Mouse (Mus musculus): Measurements from ENCODE around the gene Cyp26a1. TPM values are rescaled to one million over a fixed set of nuclear protein-coding genes. Genes with fewer than 3 reads are reported as not detected.

Cyp26a1 gene
- polyA plus RNA-seq, 1 experiment from 2014 or later: 0.20 TPM

- peaks cover 96% of the 10 kb centered on the region for H3K27me3 ChIP-seq
- no peaks in the 10 kb centered on the region for H3K36me3 ChIP-seq (replicated peaks)
- H3K4me1 ChIP-seq (replicated peaks): peaks cover 30% of the 10 kb centered on the region
- 17% methylated on average over 9 of the region's 9 CpGs for WGBS (ENCODE audit: insufficient replicate concordance)
- no peak overlapping the region for H3K4me2 ChIP-seq
- no peak overlapping the region for H3K9ac ChIP-seq
- no peak for ATAC-seq (ENCODE audit: insufficient read depth)
- no peak overlapping the region for H3K27ac ChIP-seq (replicated peaks)
- no peak overlapping the region for H3K4me3 ChIP-seq (replicated peaks)
- H3K9me3 ChIP-seq (replicated peaks): no peaks in the 10 kb centered on the region
Observed at GRCm38 (mm10) chr19:37699711-37700110, 2.1 kb downstream of the Cyp26a1 start.

DNA sequence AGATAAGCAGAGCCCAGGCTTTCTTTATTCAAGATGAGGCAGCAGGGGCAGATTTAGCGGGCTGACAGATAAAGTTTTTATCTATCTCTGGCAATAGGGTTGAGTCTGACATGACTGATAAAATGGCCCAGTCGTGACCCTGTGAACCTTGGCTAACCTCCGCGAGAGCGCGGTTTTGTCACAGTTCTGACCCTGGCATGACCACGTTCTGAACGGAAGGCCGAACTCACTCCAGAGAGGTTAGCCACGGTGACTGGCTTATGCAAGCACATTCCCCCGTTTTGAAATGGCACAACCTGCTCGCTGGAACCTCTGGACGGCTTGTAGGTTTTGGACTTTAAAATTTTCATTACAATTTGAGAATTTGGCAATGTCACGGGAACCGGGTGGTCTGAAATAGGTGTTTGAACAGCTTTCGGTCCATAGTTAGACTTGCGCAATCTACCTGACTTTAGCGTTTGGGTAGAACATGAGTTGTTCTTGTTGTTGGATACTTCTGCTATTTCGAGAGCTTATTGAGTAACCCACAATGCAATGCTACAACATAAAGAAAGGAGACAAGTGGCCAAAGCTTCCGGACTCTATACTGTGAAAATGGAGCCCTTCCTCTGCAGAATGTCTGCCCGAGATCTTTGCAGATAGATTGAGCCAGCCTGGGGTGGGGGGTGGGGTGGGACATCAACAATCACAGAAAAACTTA is 4.9 kb downstream of the Cyp26a1 start:
- Histone ChIP-seq H3K36me3 (replicated peaks) (no peaks in the 10 kb centered on the region), H3K4me1 (replicated peaks) (peaks cover 17% of the 10 kb centered on the region), H3K27me3 (peaks cover 77% of the 10 kb centered on the region), H3K27ac (replicated peaks) (no peak overlapping the region; the same call in 1 of the 2 replicates), H3K9ac (no peak overlapping the region), H3K4me2 (peak overlapping the region; percentile 15; the same call in 1 of the 2 replicates), H3K4me3 (replicated peaks) (no peak overlapping the region), H3K9me3 (replicated peaks) (no peaks in the 10 kb centered on the region)
- ATAC-seq (ENCODE audit: insufficient read depth): peak; percentile 73
- 33% methylated on average over 21 of the region's 21 CpGs for WGBS (ENCODE audit: insufficient replicate concordance)

- Histone ChIP-seq H3K27me3 (peaks cover 62% of the 10 kb centered on the region), H3K27ac (replicated peaks) (no peak overlapping the region), H3K9me3 (replicated peaks) (no peaks in the 10 kb centered on the region), H3K4me2 (no peak overlapping the region), H3K4me3 (replicated peaks) (no peak overlapping the region), H3K4me1 (replicated peaks) (peaks cover 4% of the 10 kb centered on the region; the same call in 1 of the 2 replicates), H3K36me3 (replicated peaks) (no peaks in the 10 kb centered on the region), H3K9ac (no peak overlapping the region)
- WGBS (ENCODE audit: insufficient replicate concordance): 4% methylated on average over 3 of the region's 3 CpGs
- no peak for ATAC-seq (ENCODE audit: insufficient read depth)
Observed at GRCm38 (mm10) chr19:37703902-37704509, 6.4 kb downstream of the Cyp26a1 start.

GRCm38 (mm10) chr19:37705722-37706121 is 8.1 kb downstream of the Cyp26a1 start:
- peaks cover 45% of the 10 kb centered on the region for H3K27me3 ChIP-seq
- 71% methylated on average over 5 of the region's 5 CpGs for WGBS (ENCODE audit: insufficient replicate concordance)
- no peak overlapping the region for H3K9ac ChIP-seq
- ATAC-seq (ENCODE audit: insufficient read depth): no peak
- no peak overlapping the region for H3K4me2 ChIP-seq
- H3K9me3 ChIP-seq (replicated peaks): no peaks in the 10 kb centered on the region
- peaks cover 4% of the 10 kb centered on the region; the same call in 1 of the 2 replicates for H3K4me1 ChIP-seq (replicated peaks)
- H3K36me3 ChIP-seq (replicated peaks): no peaks in the 10 kb centered on the region
- H3K4me3 ChIP-seq (replicated peaks): no peak overlapping the region
- no peak overlapping the region for H3K27ac ChIP-seq (replicated peaks)

DNA sequence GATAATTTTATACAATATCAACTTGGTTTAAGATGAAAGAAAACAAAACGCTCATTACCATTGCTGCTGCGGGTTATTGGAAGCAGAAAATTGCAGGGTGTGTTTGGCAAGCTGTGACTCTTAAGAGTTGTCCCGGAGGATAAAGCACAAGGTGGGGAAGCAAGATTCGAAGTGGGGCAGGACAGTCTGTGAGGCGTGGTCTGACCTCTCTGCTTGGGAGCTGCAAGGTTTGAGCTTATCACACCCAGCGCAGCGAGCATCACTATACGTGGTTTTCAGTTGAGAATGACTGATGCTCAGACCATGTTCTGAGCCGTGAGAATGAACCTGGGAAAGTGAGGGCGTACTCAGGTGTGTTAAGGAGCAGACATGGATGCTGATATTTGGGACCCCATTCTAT is 17.1 kb downstream of the Cyp26a1 start:
- WGBS (ENCODE audit: insufficient replicate concordance): 34% methylated on average over 10 of the region's 10 CpGs

DNA sequence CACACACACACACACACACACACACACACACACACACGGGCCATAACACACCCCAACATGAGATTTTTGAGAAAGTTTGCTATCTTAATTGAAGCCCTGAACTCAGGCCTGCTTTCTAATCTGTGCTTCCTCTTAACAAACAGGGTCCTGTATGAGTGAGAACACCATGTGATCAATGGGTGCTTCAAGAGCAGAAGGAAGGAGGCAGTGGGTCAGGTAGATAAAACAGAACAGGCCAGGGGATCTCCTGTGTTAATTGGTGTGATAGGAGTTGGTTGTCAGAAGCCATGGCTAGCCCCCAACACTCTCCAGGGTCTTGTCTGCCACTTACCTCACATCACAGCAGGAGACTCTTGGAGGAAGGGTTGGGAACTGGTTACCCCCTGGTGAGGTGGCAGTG is 18.4 kb downstream of the Cyp26a1 start:
- Histone ChIP-seq H3K27me3 (no peaks in the 10 kb centered on the region), H3K4me1 (replicated peaks) (no peaks in the 10 kb centered on the region), H3K4me3 (replicated peaks) (no peak overlapping the region), H3K36me3 (replicated peaks) (no peaks in the 10 kb centered on the region), H3K27ac (replicated peaks) (no peak overlapping the region), H3K9me3 (replicated peaks) (no peaks in the 10 kb centered on the region), H3K9ac (no peak overlapping the region), H3K4me2 (no peak overlapping the region)
- ATAC-seq (ENCODE audit: insufficient read depth): no peak
- WGBS (ENCODE audit: insufficient replicate concordance): 20% methylated on average over 1 of the region's 1 CpGs

More for the DNA sequence above, 17.1 kb downstream of the Cyp26a1 start:
- no peak for ATAC-seq (ENCODE audit: insufficient read depth)
- no peak overlapping the region for H3K27ac ChIP-seq (replicated peaks)
- H3K4me3 ChIP-seq (replicated peaks): no peak overlapping the region
- no peaks in the 10 kb centered on the region for H3K27me3 ChIP-seq
- H3K36me3 ChIP-seq (replicated peaks): no peaks in the 10 kb centered on the region
- no peaks in the 10 kb centered on the region for H3K9me3 ChIP-seq (replicated peaks)
- H3K9ac ChIP-seq: no peak overlapping the region
- no peak overlapping the region for H3K4me2 ChIP-seq
- no peaks in the 10 kb centered on the region for H3K4me1 ChIP-seq (replicated peaks)

DNA sequence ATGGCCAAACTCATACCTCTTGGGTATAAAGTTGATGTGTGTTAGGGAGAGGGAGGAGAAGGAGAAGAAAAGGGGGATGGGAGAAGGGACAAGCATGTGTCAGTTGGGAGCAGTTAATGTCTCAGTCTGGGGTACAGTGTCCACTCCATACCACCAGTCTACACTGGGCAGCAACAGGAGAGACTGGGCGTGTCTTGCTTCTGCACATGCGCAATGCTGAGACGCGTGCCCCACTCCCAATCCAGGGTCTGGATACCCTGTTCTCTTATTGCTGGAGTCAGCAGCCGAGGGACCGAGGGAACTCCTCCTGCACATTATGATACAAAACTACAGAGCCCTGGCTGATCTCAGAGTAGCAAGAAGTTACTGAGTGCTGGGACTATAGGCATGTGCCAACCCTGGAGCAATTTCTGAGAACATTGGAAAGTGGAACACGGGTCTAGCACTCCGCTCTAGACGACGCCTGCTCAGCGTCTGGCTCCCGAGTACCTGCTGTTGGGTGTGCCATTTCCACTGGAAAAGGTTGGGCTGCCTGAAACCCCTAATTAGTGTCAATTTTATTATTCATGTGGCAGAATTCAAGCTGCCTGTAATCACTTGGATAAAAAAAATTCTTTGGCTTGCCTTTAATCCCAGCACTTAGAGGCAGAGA is 19.1 kb downstream of the Cyp26a1 start:
- Histone ChIP-seq H3K4me2 (no peak overlapping the region), H3K9me3 (replicated peaks) (no peaks in the 10 kb centered on the region), H3K27me3 (no peaks in the 10 kb centered on the region), H3K27ac (replicated peaks) (no peak overlapping the region), H3K9ac (no peak overlapping the region), H3K4me1 (replicated peaks) (no peaks in the 10 kb centered on the region), H3K4me3 (replicated peaks) (no peak overlapping the region), H3K36me3 (replicated peaks) (no peaks in the 10 kb centered on the region)
- ATAC-seq (ENCODE audit: insufficient read depth): no peak
- 71% methylated on average over 12 of the region's 12 CpGs for WGBS (ENCODE audit: insufficient replicate concordance)

- H3K27ac ChIP-seq (replicated peaks): no peak overlapping the region
- 0 out of 2 replicates have a peak, but pooled peaks cover 4% of the 10 kb centered on the region for H3K27me3 ChIP-seq
- no peaks in the 10 kb centered on the region for H3K9me3 ChIP-seq (replicated peaks)
- H3K9ac ChIP-seq: no peak overlapping the region
- no peak overlapping the region for H3K4me2 ChIP-seq
- 15% methylated on average over 1 of the region's 1 CpGs for WGBS (ENCODE audit: insufficient replicate concordance)
- H3K4me3 ChIP-seq (replicated peaks): no peak overlapping the region
- no peaks in the 10 kb centered on the region for H3K4me1 ChIP-seq (replicated peaks)
- H3K36me3 ChIP-seq (replicated peaks): no peaks in the 10 kb centered on the region
- no peak for ATAC-seq (ENCODE audit: insufficient read depth)
Observed at GRCm38 (mm10) chr19:37719166-37719565, 21.6 kb downstream of the Cyp26a1 start.

GRCm38 (mm10) chr19:37724591-37724990 is 27.0 kb downstream of the Cyp26a1 start:
- Histone ChIP-seq H3K27me3 (0 out of 2 replicates have a peak, but pooled peaks cover 4% of the 10 kb centered on the region), H3K4me2 (no peak overlapping the region), H3K9ac (no peak overlapping the region), H3K9me3 (replicated peaks) (no peaks in the 10 kb centered on the region), H3K4me3 (replicated peaks) (no peak overlapping the region), H3K4me1 (replicated peaks) (no peaks in the 10 kb centered on the region), H3K27ac (replicated peaks) (no peak overlapping the region), H3K36me3 (replicated peaks) (no peaks in the 10 kb centered on the region)
- ATAC-seq (ENCODE audit: insufficient read depth): no peak
- 77% methylated on average over 5 of the region's 5 CpGs for WGBS (ENCODE audit: insufficient replicate concordance)

- no peaks in the 10 kb centered on the region for H3K4me1 ChIP-seq (replicated peaks)
- H3K9ac ChIP-seq: no peak overlapping the region
- no peak for ATAC-seq (ENCODE audit: insufficient read depth)
- H3K27me3 ChIP-seq: 0 out of 2 replicates have a peak, but pooled peaks cover 4% of the 10 kb centered on the region
- H3K4me3 ChIP-seq (replicated peaks): no peak overlapping the region
- no peaks in the 10 kb centered on the region for H3K36me3 ChIP-seq (replicated peaks)
- WGBS (ENCODE audit: insufficient replicate concordance): 71% methylated on average over 7 of the region's 7 CpGs
- no peak overlapping the region for H3K4me2 ChIP-seq
- H3K27ac ChIP-seq (replicated peaks): no peak overlapping the region
- no peaks in the 10 kb centered on the region for H3K9me3 ChIP-seq (replicated peaks)
Observed at GRCm38 (mm10) chr19:37726585-37726984, 29.0 kb downstream of the Cyp26a1 start.

DNA sequence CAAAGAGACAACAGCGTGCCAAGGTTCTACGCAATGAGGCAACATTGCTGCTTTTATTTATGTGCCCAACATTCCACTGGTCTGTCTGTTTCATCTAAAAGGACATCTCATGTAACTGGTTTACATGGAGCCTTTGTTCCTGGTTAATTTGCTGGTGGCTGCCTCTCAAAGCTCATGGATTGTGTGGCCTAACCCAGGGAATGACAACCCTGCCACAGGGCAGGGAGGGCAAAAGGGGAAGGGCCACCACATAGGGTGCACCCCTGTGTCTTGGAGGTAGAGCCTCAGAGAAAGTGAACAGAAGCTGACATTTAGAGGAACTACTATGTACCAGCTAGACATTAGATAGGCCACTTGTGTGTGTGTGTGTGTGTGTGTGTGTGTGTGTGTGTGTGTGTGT is 29.8 kb downstream of the Cyp26a1 start:
- Histone ChIP-seq H3K4me3 (replicated peaks) (no peak overlapping the region), H3K4me1 (replicated peaks) (no peaks in the 10 kb centered on the region), H3K36me3 (replicated peaks) (no peaks in the 10 kb centered on the region), H3K27me3 (0 out of 2 replicates have a peak, but pooled peaks cover 4% of the 10 kb centered on the region), H3K9me3 (replicated peaks) (no peaks in the 10 kb centered on the region), H3K9ac (no peak overlapping the region), H3K27ac (replicated peaks) (no peak overlapping the region), H3K4me2 (no peak overlapping the region)
- no peak for ATAC-seq (ENCODE audit: insufficient read depth)
- 76% methylated on average over 2 of the region's 2 CpGs for WGBS (ENCODE audit: insufficient replicate concordance)
